Mouse (Mus musculus) gastrocnemius, adult 2 months (tissue): ENCODE data around the gene Slc9b1. TPM values are rescaled to one million over a fixed set of nuclear protein-coding genes. Genes with fewer than 3 reads are reported as not detected.

Experiments
- DNase-seq: peaks from one replicate; pipeline ENCODE4 v3.0.0; 2022
- H3K27ac ChIP-seq: fragments of 200-600 bp; 2 replicates; pipeline ENCODE4 v1.8.1; 2022; ENCODE audit warnings: mild to moderate bottlenecking
- H3K4me3 ChIP-seq: fragments of 200-600 bp; 2 replicates; pipeline ENCODE4 v1.8.1; 2022; ENCODE audit warnings: mild to moderate bottlenecking, moderate library complexity
- CTCF ChIP-seq: fragments of 200-600 bp; IDR thresholded peaks from 2 replicates; pipeline ENCODE4 v1.8.1; 2022; ENCODE audit warnings: antibody characterized with exemption, mild to moderate bottlenecking, moderate library complexity
- intact Hi-C: fragments of 180-260 bp; cut with DNase I; formaldehyde crosslinking; loops from one replicate; pipeline ENCODE4 v1.15.1; 2025
- total RNA-seq, 2 experiments: library from RNA; stranded (reverse); gene quantifications; 2 replicates each; pipeline ENCODE4 v1.2.3; 2021

Slc9b1 gene
- total RNA-seq, 2 experiments from 2014 or later, result not detected

DNA sequence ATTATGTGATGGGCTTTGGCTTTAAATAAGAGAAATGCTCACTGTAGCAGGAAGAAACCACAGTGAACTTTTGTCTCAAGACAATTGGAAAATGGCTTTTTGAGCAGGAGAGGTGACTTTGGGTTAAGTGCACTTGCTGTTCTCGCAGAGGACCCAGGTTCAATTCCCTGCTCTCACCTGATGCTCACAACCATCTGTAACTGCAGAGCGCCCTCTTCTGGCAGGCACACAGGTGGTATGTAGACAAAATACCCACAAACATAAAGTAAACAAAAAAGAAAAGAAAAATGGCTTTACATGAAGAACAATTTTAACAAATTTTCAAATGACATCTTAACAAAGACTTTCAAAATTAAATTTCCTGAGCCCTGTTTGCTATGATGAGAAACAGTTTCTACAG is 20.2 kb upstream of the Slc9b1 start:
- intact Hi-C loops, result loop anchor here (5.0 kb wide), 1 partner anchor 45 kb away; the partner anchor contains the start of gene Bdh2
- DNase-seq, result no peak
- H3K4me3 ChIP-seq, result no peak overlapping the region
- TF ChIP-seq CTCF, result peak; percentile 22; the same call in 1 of the 2 replicates
- H3K27ac ChIP-seq, result no peak overlapping the region

DNA sequence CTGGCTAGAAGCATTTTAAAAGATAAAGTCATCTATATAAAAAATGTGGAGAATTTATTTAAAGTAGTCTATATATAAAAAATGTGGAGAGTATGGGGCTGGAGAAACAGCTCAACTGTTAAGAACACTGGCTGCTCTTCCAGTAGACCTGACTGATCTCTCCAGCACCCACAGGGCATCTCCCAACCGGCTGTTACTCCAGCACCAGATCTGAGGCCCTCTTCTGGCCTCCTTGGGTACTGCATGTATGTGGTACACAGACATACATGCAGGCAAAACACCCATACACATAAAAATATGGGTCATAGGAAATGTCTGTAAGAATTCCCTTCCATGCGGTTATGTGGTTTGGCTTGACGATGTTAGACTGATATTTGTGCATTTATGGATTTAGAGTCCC is 19.3 kb upstream of the Slc9b1 start:
- H3K27ac ChIP-seq, result no peak overlapping the region
- peak; percentile 69 for TF ChIP-seq CTCF
- no peak overlapping the region for H3K4me3 ChIP-seq
- intact Hi-C loops, result loop anchor here (5.0 kb wide), 1 partner anchor 46 kb away; the partner anchor contains the start of gene Bdh2
- DNase-seq, result peak; percentile 72

DNA sequence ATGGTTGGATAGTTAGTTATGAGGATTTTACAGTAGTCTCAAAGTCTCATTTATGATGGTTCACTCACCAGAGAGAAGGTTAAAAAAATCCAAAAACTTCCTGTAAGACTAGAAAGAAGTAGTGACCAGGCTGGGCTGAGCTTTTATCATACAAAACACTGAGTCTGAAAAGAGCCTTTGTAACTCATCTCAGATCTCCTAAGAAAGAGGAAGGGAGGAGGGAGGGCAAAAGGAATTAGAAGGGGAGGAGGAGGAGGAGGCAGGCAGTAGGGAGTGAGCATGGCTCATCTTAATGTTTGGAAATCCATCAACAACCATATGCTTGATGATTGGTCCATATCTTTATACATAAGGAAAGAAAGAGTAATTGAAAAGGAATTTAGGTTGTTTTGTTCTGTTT is 15.1 kb upstream of the Slc9b1 start:
- DNase-seq, result no peak
- no peak for TF ChIP-seq CTCF
- intact Hi-C loops, result no loop called here
- no peak overlapping the region for H3K27ac ChIP-seq
- H3K4me3 ChIP-seq, result no peak overlapping the region

DNA sequence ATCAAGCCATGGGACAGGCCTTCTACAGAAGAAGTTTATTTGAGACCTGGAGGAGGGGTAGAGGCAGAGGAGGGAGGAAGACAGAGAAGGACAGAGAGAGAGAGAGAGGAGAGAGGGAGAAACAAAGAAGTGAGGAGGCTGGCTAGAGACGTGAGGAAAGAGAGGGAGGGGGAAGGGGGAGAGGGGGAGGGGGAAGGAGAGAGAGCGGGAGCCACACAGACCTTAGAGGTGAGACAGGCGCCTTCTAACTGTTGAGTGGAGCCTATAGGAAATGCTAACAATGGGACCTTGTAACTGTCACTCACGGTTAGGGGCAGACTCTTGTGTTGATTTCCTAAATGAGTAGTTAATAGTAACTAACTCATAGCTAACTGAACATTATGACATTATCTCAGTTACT is 14.1 kb upstream of the Slc9b1 start:
- no peak for DNase-seq
- intact Hi-C loops, result no loop called here
- no peak for TF ChIP-seq CTCF

DNA sequence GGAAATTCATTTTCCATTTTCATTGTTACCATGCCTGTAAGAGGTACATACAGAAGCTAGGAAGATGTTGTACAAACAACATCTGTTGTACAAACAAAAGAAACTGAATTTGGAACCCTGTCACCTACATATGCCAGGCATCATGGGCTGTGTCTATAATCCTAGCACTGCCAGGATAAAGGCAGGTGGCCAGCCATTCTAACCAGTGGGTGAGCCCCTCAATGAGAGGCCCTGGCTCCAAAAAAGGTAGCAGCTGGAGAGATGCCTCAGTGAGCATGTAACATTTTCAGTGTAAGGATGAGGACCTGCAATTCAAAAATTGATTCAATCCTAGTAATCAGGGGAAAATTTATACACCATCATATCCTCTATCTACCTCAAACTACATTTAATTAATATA is 1.2 kb downstream of the Slc9b1 start:
- intact Hi-C loops, result no loop called here
- Histone ChIP-seq H3K4me3 (no peak overlapping the region), H3K27ac (no peak overlapping the region)
- DNase-seq, result no peak
- no peak for TF ChIP-seq CTCF

More for the DNA sequence above, 14.1 kb upstream of the Slc9b1 start:
- Histone ChIP-seq H3K4me3 (no peak overlapping the region), H3K27ac (no peak overlapping the region)

- no peak for TF ChIP-seq CTCF
- no peak overlapping the region for H3K4me3 ChIP-seq
- DNase-seq, result no peak
- H3K27ac ChIP-seq, result no peak overlapping the region
- intact Hi-C loops, result no loop called here
Observed at GRCm38 (mm10) chr3:135351857-135352256, 4.0 kb downstream of the Slc9b1 start.

DNA sequence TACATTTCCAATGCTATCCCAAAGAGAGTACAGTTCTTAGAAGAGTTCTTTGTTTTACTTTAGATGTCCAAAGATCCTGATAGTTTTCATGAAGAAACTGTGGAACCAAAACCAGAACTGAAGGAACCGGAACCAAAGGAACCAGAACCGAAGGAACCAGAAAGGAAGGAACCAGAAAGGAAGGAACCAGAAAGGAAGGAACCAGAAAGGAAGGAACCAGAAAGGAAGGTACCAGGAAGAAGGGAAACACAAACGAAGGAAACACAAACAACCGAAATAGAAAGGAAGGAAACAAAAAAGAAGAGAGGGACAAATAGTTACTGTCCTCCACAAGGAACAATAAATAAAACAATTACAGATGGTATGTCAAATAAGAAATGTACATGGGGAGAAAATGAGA is 9.6 kb downstream of the Slc9b1 start:
- no peak overlapping the region for H3K4me3 ChIP-seq
- no peak overlapping the region for H3K27ac ChIP-seq
- TF ChIP-seq CTCF, result no peak
- DNase-seq, result no peak
- intact Hi-C loops, result no loop called here

DNA sequence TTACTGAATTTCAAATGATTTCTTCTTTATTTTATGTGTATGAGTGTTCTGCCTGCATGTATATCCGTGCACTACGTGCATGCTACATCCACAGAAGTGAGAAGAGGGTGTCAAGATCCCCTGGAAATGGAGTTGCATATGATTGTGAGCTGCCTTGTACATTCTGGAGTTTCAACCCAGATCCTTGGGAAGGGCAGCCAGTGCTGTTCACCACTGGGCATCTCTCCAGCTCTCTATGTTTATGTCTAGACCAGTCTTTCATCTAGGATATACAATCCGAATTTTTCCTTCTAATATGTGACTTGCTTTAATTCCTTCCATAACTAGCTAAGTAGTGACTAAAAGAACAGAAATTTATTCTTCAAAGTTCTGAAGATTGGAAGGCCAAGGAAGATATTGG is 28.0 kb downstream of the Slc9b1 start:
- intact Hi-C loops, result no loop called here
- Histone ChIP-seq H3K27ac (no peak overlapping the region), H3K4me3 (no peak overlapping the region)
- DNase-seq, result no peak
- TF ChIP-seq CTCF, result no peak

- no peak overlapping the region for H3K27ac ChIP-seq
- intact Hi-C loops, result no loop called here
- no peak for DNase-seq
- TF ChIP-seq CTCF, result no peak
- H3K4me3 ChIP-seq, result no peak overlapping the region
Observed at GRCm38 (mm10) chr3:135377445-135377844, 29.6 kb downstream of the Slc9b1 start.

GRCm38 (mm10) chr3:135379868-135380267 is 32.0 kb downstream of the Slc9b1 start:
- H3K27ac ChIP-seq, result no peak overlapping the region
- intact Hi-C loops, result no loop called here

DNA sequence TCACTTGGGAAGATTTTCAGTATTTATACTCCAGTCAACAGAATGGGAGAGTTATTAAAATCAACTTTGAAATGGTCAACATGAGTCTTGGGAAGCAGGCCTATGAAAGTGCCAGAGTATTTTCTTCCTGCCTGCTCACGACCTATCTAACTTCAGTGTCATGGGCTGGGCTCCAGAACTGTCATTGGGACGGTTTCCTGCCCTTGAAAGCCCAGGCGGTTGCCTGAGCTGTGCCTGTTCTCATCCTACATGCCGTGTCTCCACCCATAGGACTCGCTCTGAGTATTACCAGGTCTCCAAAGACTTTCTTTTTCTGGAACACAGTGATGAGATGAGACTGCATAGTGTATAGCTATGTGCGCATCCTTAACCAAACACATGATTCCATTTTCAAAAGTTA is 45.4 kb downstream of the Slc9b1 start:
- TF ChIP-seq CTCF, result no peak
- DNase-seq, result no peak
- Histone ChIP-seq H3K4me3 (no peak overlapping the region), H3K27ac (no peak overlapping the region)
- intact Hi-C loops, result loop anchor here (10.0 kb wide), 1 partner anchor 108 kb away; the partner anchor contains the start of gene Bdh2

More at GRCm38 (mm10) chr3:135379868-135380267, 32.0 kb downstream of the Slc9b1 start:
- no peak for TF ChIP-seq CTCF
- DNase-seq, result no peak
- H3K4me3 ChIP-seq, result no peak overlapping the region

- no peak overlapping the region for H3K27ac ChIP-seq
- no peak for DNase-seq
- no peak for TF ChIP-seq CTCF
- H3K4me3 ChIP-seq, result no peak overlapping the region
- intact Hi-C loops, result loop anchor here (10.0 kb wide), 1 partner anchor 110 kb away; the partner anchor contains the start of gene Bdh2
Observed at GRCm38 (mm10) chr3:135395085-135395484, 47.3 kb downstream of the Slc9b1 start.

GRCm38 (mm10) chr3:135396081-135396480 is 48.3 kb downstream of the Slc9b1 start:
- no peak for DNase-seq
- intact Hi-C loops, result loop anchor here (10.0 kb wide), 1 partner anchor 111 kb away; the partner anchor contains the start of gene Bdh2
- Histone ChIP-seq H3K4me3 (no peak overlapping the region), H3K27ac (no peak overlapping the region)
- TF ChIP-seq CTCF, result no peak

DNA sequence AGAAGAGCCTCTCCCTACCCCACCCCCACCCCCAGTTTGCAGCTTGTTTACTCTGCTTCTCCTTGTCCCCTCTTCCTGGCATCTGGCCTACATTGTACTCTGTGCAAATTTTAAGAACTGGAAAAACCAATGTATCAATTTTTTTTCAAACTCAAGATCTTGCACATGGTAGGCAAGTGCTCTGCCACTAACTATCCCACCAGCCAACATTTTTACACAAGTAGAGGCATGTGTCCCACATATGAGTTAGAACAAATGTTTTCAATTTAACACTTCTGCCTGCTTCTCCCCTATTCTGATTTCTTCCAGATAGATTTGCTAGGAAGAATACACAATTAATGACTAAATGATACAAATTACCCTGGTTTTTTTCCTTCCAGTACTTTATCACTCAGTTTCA is 49.3 kb downstream of the Slc9b1 start:
- Histone ChIP-seq H3K27ac (no peak overlapping the region), H3K4me3 (no peak overlapping the region)
- no peak for DNase-seq
- intact Hi-C loops, result loop anchor here (10.0 kb wide), 1 partner anchor 112 kb away; the partner anchor contains the start of gene Bdh2
- no peak for TF ChIP-seq CTCF
